Mouse (Mus musculus): Measurements from ENCODE around the gene Nlgn1. TPM values are rescaled to one million over a fixed set of nuclear protein-coding genes. Genes with fewer than 3 reads are reported as not detected.

Gene Nlgn1
- polyA plus RNA-seq, 1 experiment from 2014 or later: 0.34 TPM

DNA sequence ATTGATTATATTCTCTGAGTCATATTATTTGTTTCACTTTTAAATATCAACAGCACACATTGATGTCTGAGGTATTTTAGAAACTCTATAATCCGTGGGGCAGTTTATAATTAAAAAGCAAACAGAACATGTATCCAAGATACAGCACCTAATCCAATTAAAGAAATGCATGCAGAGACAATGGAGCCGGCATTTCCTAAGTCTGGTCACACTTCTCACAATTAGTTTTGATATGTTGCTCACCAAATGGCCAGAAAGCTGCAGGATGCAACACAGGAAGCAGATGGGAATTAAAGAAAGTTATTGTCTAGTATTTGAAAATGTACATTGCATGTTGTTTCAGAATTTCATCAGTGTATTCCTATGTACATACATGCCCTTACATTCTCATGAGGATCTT, 550.6 kb downstream of the Nlgn1 start:
- ATAC-seq (ENCODE audit: insufficient number of reproducible peaks, insufficient read depth, low FRiP score, low read depth): no peak
- Histone ChIP-seq H3K9me3 (ENCODE audit: control insufficient read depth, low read length) (no peaks in the 10 kb centered on the region), H3K4me1 (ENCODE audit: control insufficient read depth in 2 of 2, insufficient read depth in 2 of 2, low read length in 2 of 2) (no peaks in the 10 kb centered on the region), H3K27ac (replicated peaks in 1 of 2; ENCODE audit: control insufficient read depth in 1 of 2, insufficient read depth in 1 of 2, low read depth in 2 of 2, low read length in 2 of 2) (no peak overlapping the region), H3K27me3 (ENCODE audit: control insufficient read depth, insufficient read depth, low read length) (no peaks in the 10 kb centered on the region), H3K4me2 (ENCODE audit: low read length) (no peak overlapping the region), H3K9ac (ENCODE audit: low read length) (no peak overlapping the region), H3K4me3 (ENCODE audit: control insufficient read depth in 1 of 2, insufficient read depth in 1 of 2, low read depth in 1 of 2, low read length in 2 of 2) (no peak overlapping the region), H3K36me3 (ENCODE audit: control insufficient read depth, insufficient read depth, low read length) (no peaks in the 10 kb centered on the region)
- WGBS: 66% methylated on average over 2 of the region's 2 CpGs

DNA sequence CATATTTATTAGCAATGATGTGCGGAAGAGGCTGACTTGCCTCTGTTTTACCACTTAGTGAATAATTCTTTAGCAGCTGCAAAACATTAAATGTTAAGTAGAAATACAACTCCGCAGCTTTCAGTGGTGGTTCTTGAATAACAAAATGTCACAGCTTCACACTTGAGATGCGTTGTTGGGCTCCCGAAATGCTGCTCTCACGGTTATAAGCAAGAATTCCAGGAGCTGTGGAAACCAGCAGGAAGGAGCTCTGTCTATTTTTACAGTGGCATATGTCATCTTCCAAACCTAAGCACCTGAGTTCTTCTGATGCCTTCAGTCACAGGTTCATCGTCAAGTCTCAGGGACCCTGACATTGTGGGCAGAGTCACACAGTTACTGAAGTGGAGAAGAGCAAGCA, 556.8 kb downstream of the Nlgn1 start:
- no peak for ATAC-seq (ENCODE audit: insufficient number of reproducible peaks, insufficient read depth, low FRiP score, low read depth)
- Histone ChIP-seq H3K36me3 (ENCODE audit: control insufficient read depth, insufficient read depth, low read length) (no peaks in the 10 kb centered on the region), H3K27ac (replicated peaks in 1 of 2; ENCODE audit: control insufficient read depth in 1 of 2, insufficient read depth in 1 of 2, low read depth in 2 of 2, low read length in 2 of 2) (no peak overlapping the region), H3K4me3 (ENCODE audit: control insufficient read depth in 1 of 2, insufficient read depth in 1 of 2, low read depth in 1 of 2, low read length in 2 of 2) (no peak overlapping the region), H3K9ac (ENCODE audit: low read length) (no peak overlapping the region), H3K9me3 (ENCODE audit: control insufficient read depth, low read length) (no peaks in the 10 kb centered on the region), H3K4me2 (ENCODE audit: low read length) (no peak overlapping the region), H3K4me1 (ENCODE audit: control insufficient read depth in 2 of 2, insufficient read depth in 2 of 2, low read length in 2 of 2) (no peaks in the 10 kb centered on the region), H3K27me3 (ENCODE audit: control insufficient read depth, insufficient read depth, low read length) (no peaks in the 10 kb centered on the region)
- WGBS: 73% methylated on average over 6 of the region's 6 CpGs

DNA sequence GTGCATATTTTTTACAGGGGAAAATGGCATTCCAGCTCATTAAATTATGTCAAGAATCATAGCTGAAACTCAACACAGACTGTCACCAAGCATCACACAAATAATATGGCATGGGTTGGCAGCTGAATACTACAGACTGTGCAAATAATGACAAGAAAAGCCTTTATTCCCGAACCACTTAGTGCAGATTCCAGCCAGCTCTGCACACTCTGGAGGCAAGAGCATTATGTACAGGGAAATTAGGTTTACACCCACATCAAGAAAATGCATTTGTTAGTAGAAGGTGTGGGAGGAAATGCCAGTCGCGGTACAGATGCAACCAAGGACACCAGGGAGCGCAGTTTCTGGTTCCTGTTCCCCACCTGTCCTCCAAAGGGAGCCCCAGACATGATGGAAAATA, 558.4 kb downstream of the Nlgn1 start:
- no peak overlapping the region for H3K4me3 ChIP-seq (ENCODE audit: control insufficient read depth in 1 of 2, insufficient read depth in 1 of 2, low read depth in 1 of 2, low read length in 2 of 2)
- H3K9ac ChIP-seq (ENCODE audit: low read length): no peak overlapping the region
- no peak overlapping the region for H3K4me2 ChIP-seq (ENCODE audit: low read length)
- WGBS: 74% methylated on average over 4 of the region's 4 CpGs
- no peak for ATAC-seq (ENCODE audit: insufficient number of reproducible peaks, insufficient read depth, low FRiP score, low read depth)
- no peaks in the 10 kb centered on the region for H3K4me1 ChIP-seq (ENCODE audit: control insufficient read depth in 2 of 2, insufficient read depth in 2 of 2, low read length in 2 of 2)
- H3K36me3 ChIP-seq (ENCODE audit: control insufficient read depth, insufficient read depth, low read length): no peaks in the 10 kb centered on the region
- H3K9me3 ChIP-seq (ENCODE audit: control insufficient read depth, low read length): no peaks in the 10 kb centered on the region
- no peak overlapping the region for H3K27ac ChIP-seq (replicated peaks in 1 of 2; ENCODE audit: control insufficient read depth in 1 of 2, insufficient read depth in 1 of 2, low read depth in 2 of 2, low read length in 2 of 2)
- no peaks in the 10 kb centered on the region for H3K27me3 ChIP-seq (ENCODE audit: control insufficient read depth, insufficient read depth, low read length)

DNA sequence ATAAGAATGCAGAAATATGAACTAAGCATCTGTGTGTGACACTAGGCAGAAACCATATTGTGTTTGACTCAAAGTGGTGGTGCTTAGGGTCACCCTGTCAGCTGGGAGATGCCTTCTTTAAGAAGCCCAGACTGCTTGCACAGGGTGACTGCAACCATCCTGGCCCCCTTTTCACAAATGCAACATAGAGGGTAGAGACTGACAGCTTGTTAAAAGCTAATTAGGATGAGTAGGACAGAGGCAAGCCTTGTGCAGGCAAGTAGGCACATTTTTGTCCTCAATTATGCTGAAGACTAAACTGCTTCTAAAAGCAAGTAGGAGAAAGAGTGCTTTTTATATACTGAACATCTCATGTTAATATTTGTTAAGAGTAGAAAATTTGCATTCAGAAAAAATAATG, 558.8 kb downstream of the Nlgn1 start:
- Histone ChIP-seq H3K27ac (replicated peaks in 1 of 2; ENCODE audit: control insufficient read depth in 1 of 2, insufficient read depth in 1 of 2, low read depth in 2 of 2, low read length in 2 of 2) (no peak overlapping the region), H3K4me3 (ENCODE audit: control insufficient read depth in 1 of 2, insufficient read depth in 1 of 2, low read depth in 1 of 2, low read length in 2 of 2) (no peak overlapping the region), H3K4me2 (ENCODE audit: low read length) (no peak overlapping the region), H3K36me3 (ENCODE audit: control insufficient read depth, insufficient read depth, low read length) (no peaks in the 10 kb centered on the region), H3K9ac (ENCODE audit: low read length) (no peak overlapping the region), H3K9me3 (ENCODE audit: control insufficient read depth, low read length) (no peaks in the 10 kb centered on the region), H3K4me1 (ENCODE audit: control insufficient read depth in 2 of 2, insufficient read depth in 2 of 2, low read length in 2 of 2) (no peaks in the 10 kb centered on the region), H3K27me3 (ENCODE audit: control insufficient read depth, insufficient read depth, low read length) (no peaks in the 10 kb centered on the region)
- no peak for ATAC-seq (ENCODE audit: insufficient number of reproducible peaks, insufficient read depth, low FRiP score, low read depth)

DNA sequence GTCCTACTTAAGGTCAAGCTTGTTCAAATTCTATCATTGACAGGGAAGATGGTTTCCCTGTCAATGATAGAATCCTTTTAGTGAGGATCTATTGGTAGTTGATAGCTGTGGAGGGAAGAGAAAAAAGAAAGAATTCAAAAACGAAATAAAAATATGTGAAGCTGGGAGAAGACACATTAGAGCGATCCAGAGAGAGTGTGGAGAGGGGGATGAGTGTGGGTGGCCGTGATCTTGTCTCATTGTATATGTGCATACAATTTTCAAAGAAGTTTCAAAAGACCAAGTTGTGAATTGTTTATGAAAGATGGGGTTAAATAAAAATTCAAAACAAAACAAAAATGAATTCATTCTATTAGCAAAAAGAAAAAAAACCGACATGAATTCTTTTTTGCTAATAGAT, 568.6 kb downstream of the Nlgn1 start:
- no peak for ATAC-seq (ENCODE audit: insufficient number of reproducible peaks, insufficient read depth, low FRiP score, low read depth)
- Histone ChIP-seq H3K4me3 (ENCODE audit: control insufficient read depth in 1 of 2, insufficient read depth in 1 of 2, low read depth in 1 of 2, low read length in 2 of 2) (no peak overlapping the region), H3K27ac (replicated peaks in 1 of 2; ENCODE audit: control insufficient read depth in 1 of 2, insufficient read depth in 1 of 2, low read depth in 2 of 2, low read length in 2 of 2) (no peak overlapping the region), H3K9ac (ENCODE audit: low read length) (no peak overlapping the region), H3K4me2 (ENCODE audit: low read length) (no peak overlapping the region), H3K9me3 (ENCODE audit: control insufficient read depth, low read length) (no peaks in the 10 kb centered on the region), H3K27me3 (ENCODE audit: control insufficient read depth, insufficient read depth, low read length) (no peaks in the 10 kb centered on the region), H3K36me3 (ENCODE audit: control insufficient read depth, insufficient read depth, low read length) (no peaks in the 10 kb centered on the region), H3K4me1 (ENCODE audit: control insufficient read depth in 2 of 2, insufficient read depth in 2 of 2, low read length in 2 of 2) (no peaks in the 10 kb centered on the region)
- WGBS: 78% methylated on average over 4 of the region's 4 CpGs

DNA sequence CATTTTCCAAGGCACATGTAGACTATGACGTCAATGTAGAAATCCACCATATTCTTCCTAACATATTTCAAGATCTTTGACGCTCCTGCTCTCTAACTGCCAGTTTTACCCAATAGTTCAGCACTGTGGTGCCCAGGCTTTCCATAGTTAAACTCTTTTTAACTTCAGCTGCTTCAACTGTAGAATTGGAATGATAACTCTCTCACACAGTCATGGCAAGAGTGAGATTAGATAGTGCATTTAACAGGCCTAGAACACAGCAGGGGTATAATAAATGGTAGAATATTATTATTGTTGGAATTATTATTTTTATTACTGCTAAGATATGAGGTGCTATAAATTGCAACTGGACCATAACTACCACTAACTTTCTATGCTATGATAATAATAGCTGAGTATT, 574.4 kb downstream of the Nlgn1 start:
- no peak for ATAC-seq (ENCODE audit: insufficient number of reproducible peaks, insufficient read depth, low FRiP score, low read depth)
- 81% methylated on average over 2 of the region's 2 CpGs for WGBS

DNA sequence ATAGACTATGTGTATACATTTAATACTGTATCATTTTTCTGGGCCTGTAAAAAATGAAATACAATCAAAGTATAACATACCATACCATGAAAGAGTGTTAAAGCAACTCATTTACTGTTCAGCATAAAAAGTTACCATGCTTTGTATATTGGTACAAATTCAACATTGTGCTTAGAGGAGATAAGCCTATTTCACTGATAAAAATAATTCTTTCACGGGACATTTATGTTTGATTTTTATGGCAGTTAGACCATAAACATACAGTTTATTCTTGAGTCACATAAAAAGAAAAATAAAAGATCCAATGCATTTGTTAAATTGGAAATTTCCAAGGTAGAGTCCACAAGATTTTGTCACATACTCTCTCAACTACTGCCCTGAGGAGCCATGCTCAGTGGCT, 608.1 kb downstream of the Nlgn1 start:
- no peaks in the 10 kb centered on the region for H3K4me1 ChIP-seq (ENCODE audit: control insufficient read depth in 2 of 2, insufficient read depth in 2 of 2, low read length in 2 of 2)
- no peak overlapping the region for H3K4me2 ChIP-seq (ENCODE audit: low read length)
- 68% methylated on average over 1 of the region's 1 CpGs for WGBS
- no peaks in the 10 kb centered on the region for H3K36me3 ChIP-seq (ENCODE audit: control insufficient read depth, insufficient read depth, low read length)
- H3K9me3 ChIP-seq (ENCODE audit: control insufficient read depth, low read length): no peaks in the 10 kb centered on the region
- H3K4me3 ChIP-seq (ENCODE audit: control insufficient read depth in 1 of 2, insufficient read depth in 1 of 2, low read depth in 1 of 2, low read length in 2 of 2): no peak overlapping the region
- H3K27ac ChIP-seq (replicated peaks in 1 of 2; ENCODE audit: control insufficient read depth in 1 of 2, insufficient read depth in 1 of 2, low read depth in 2 of 2, low read length in 2 of 2): no peak overlapping the region
- no peak for ATAC-seq (ENCODE audit: insufficient number of reproducible peaks, insufficient read depth, low FRiP score, low read depth)
- no peaks in the 10 kb centered on the region for H3K27me3 ChIP-seq (ENCODE audit: control insufficient read depth, insufficient read depth, low read length)
- H3K9ac ChIP-seq (ENCODE audit: low read length): no peak overlapping the region

More for the DNA sequence above, 574.4 kb downstream of the Nlgn1 start:
- Histone ChIP-seq H3K4me3 (ENCODE audit: control insufficient read depth in 1 of 2, insufficient read depth in 1 of 2, low read depth in 1 of 2, low read length in 2 of 2) (no peak overlapping the region), H3K4me2 (ENCODE audit: low read length) (no peak overlapping the region), H3K4me1 (ENCODE audit: control insufficient read depth in 2 of 2, insufficient read depth in 2 of 2, low read length in 2 of 2) (no peaks in the 10 kb centered on the region), H3K36me3 (ENCODE audit: control insufficient read depth, insufficient read depth, low read length) (no peaks in the 10 kb centered on the region), H3K27ac (replicated peaks in 1 of 2; ENCODE audit: control insufficient read depth in 1 of 2, insufficient read depth in 1 of 2, low read depth in 2 of 2, low read length in 2 of 2) (no peak overlapping the region), H3K27me3 (ENCODE audit: control insufficient read depth, insufficient read depth, low read length) (no peaks in the 10 kb centered on the region), H3K9ac (ENCODE audit: low read length) (no peak overlapping the region), H3K9me3 (ENCODE audit: control insufficient read depth, low read length) (no peaks in the 10 kb centered on the region)

DNA sequence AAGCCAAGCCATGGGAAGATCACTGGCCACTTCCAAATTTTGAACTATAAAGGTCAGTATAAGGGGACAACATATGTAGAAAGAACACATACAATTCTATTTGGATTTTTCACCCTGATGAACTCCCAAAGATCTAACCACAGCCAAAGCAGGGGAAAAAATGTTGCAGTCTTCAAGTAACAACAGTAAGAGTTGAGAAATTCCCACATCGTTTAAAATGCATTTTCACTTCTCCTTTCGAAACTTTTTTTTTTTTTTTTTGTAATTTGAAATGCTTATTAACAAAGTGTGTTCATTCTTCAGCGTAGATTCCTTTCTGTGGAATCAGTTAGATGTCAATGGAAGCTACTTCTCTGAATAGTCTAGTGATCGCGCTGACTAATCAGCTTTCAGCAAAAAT, 610.8 kb downstream of the Nlgn1 start:
- no peak overlapping the region for H3K4me3 ChIP-seq (ENCODE audit: control insufficient read depth in 1 of 2, insufficient read depth in 1 of 2, low read depth in 1 of 2, low read length in 2 of 2)
- H3K4me2 ChIP-seq (ENCODE audit: low read length): no peak overlapping the region
- no peak overlapping the region for H3K9ac ChIP-seq (ENCODE audit: low read length)
- no peaks in the 10 kb centered on the region for H3K4me1 ChIP-seq (ENCODE audit: control insufficient read depth in 2 of 2, insufficient read depth in 2 of 2, low read length in 2 of 2)
- H3K27me3 ChIP-seq (ENCODE audit: control insufficient read depth, insufficient read depth, low read length): no peaks in the 10 kb centered on the region
- no peaks in the 10 kb centered on the region for H3K36me3 ChIP-seq (ENCODE audit: control insufficient read depth, insufficient read depth, low read length)
- no peaks in the 10 kb centered on the region for H3K9me3 ChIP-seq (ENCODE audit: control insufficient read depth, low read length)
- no peak for ATAC-seq (ENCODE audit: insufficient number of reproducible peaks, insufficient read depth, low FRiP score, low read depth)
- H3K27ac ChIP-seq (replicated peaks in 1 of 2; ENCODE audit: control insufficient read depth in 1 of 2, insufficient read depth in 1 of 2, low read depth in 2 of 2, low read length in 2 of 2): no peak overlapping the region
- WGBS: 74% methylated on average over 5 of the region's 5 CpGs
